Mouse (Mus musculus) heart, embryonic 11.5 days (tissue): ENCODE measurements at regions not wholly inside any gene's neighbourhood (a gene's known extent, or its start where the extent isn't known, plus 50 kb on each side); places are given as distances from the start of the nearest gene placed in this dataset.

Source experiments
- ATAC-seq: fragments of 200-750 bp; cut with Nextera tagmentation; replicated peaks from 2 replicates; pipeline ENCODE4 v1.8.0; 2017; ENCODE audit warnings: moderate library complexity; ENCODE audit not compliant: insufficient number of reproducible peaks, low FRiP score, low TSS enrichment
- H3K27ac ChIP-seq: fragments of 300-500 bp; sonication (generic); 2 replicates; pipeline ENCODE4 v1.5.1; 2014; ENCODE audit warnings: mild to moderate bottlenecking, low read depth, low read length
- H3K27me3 ChIP-seq: fragments of 300-500 bp; sonication (generic); 2 replicates; pipeline ENCODE4 v1.6.1; 2014; ENCODE audit warnings: mild to moderate bottlenecking, low read length, mixed read lengths; ENCODE audit not compliant: control insufficient read depth, insufficient read depth
- H3K36me3 ChIP-seq: fragments of 300-500 bp; sonication (generic); 2 replicates; pipeline ENCODE4 v1.6.1; 2014; ENCODE audit warnings: mild to moderate bottlenecking, low read length, moderate library complexity, mixed read lengths; ENCODE audit not compliant: control insufficient read depth, insufficient read depth
- H3K4me1 ChIP-seq: fragments of 300-500 bp; sonication (generic); 2 replicates; pipeline ENCODE4 v1.6.1; 2014; ENCODE audit warnings: low read length; ENCODE audit not compliant: control insufficient read depth, insufficient read depth
- H3K4me2 ChIP-seq: fragments of 300-500 bp; sonication (generic); 2 replicates; pipeline ENCODE4 v1.6.1; 2014; ENCODE audit warnings: mild to moderate bottlenecking, moderate library complexity
- H3K4me3 ChIP-seq: fragments of 300-500 bp; sonication (generic); 2 replicates; pipeline ENCODE4 v1.5.1; 2014; ENCODE audit warnings: low read depth, low read length
- H3K9ac ChIP-seq: fragments of 300-500 bp; sonication (generic); 2 replicates; pipeline ENCODE4 v1.6.1; 2014; ENCODE audit warnings: mild to moderate bottlenecking, low read depth, low read length, moderate library complexity
- H3K9me3 ChIP-seq: fragments of 300-500 bp; sonication (generic); replicated peaks from 2 replicates; pipeline ENCODE4 v1.6.1; 2016; ENCODE audit warnings: low read length; ENCODE audit not compliant: control insufficient read depth
- WGBS: fragments of 180-500 bp; shearing (Covaris S2); extraction: QIAGEN DNeasy Blood & Tissue Kit; methylation state at CpG from one replicate; pipeline ENCODE4 v1.1.7; 2014; ENCODE audit not compliant: insufficient replicate concordance; 5-methylcytosine and 5-hydroxymethylcytosine counted together

DNA sequence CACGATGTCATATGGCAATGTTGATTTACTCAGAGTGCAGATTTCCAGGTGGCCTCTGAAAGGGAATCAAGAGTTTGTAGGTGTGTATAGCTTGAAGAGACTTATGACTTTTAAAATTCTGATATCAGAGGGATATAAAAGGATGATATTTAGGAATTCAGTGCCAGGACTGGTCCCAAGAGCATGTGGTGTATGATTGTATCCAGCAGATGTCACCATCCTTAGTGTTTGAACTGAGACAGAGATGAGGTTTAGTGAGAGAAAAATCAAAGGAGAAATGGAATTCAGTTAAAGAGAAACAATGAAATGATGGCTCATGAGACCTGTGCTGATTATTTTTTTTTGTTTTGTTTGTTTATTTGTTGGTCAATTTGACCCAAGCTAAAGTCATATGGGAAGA, 94.4 kb upstream of the Agtr2 start:
- no peaks in the 10 kb centered on the region for H3K36me3 ChIP-seq
- no peak overlapping the region for H3K27ac ChIP-seq
- no peak overlapping the region for H3K4me3 ChIP-seq
- H3K4me2 ChIP-seq, result no peak overlapping the region
- no peak for ATAC-seq
- no peaks in the 10 kb centered on the region for H3K9me3 ChIP-seq
- H3K4me1 ChIP-seq, result no peaks in the 10 kb centered on the region
- no peaks in the 10 kb centered on the region for H3K27me3 ChIP-seq
- no peak overlapping the region for H3K9ac ChIP-seq
- 51% methylated on average over 1 of the region's 1 CpGs for WGBS

DNA sequence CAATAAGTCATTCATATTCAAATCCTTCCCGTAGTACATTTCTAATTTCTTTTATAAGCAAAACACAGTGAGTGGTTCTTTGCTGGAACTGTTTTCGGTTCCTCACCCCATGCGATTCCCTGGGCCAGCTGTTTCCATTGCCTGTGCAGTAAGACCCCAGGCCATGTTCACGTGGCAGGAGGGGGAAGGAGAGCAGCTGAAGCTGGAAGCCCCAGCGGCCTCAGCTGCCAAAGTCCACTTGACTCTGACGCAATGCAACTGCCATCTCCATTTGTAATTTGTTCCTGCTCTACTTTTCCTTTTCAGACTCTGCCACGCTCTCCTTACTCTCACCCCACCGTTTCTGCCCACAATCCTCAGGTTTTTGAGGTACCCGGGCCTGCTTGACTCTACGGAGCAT, 91.1 kb upstream of the Agtr2 start:
- Histone ChIP-seq H3K27me3 (no peaks in the 10 kb centered on the region), H3K4me3 (no peak overlapping the region), H3K27ac (no peak overlapping the region), H3K9me3 (no peaks in the 10 kb centered on the region), H3K4me2 (no peak overlapping the region), H3K9ac (no peak overlapping the region), H3K4me1 (no peaks in the 10 kb centered on the region), H3K36me3 (no peaks in the 10 kb centered on the region)
- WGBS, result 71% methylated on average over 10 of the region's 10 CpGs
- no peak for ATAC-seq

- Histone ChIP-seq H3K4me2 (no peak overlapping the region), H3K4me1 (no peaks in the 10 kb centered on the region), H3K4me3 (no peak overlapping the region), H3K27ac (no peak overlapping the region), H3K36me3 (no peaks in the 10 kb centered on the region), H3K27me3 (no peaks in the 10 kb centered on the region), H3K9ac (no peak overlapping the region), H3K9me3 (no peaks in the 10 kb centered on the region)
- no peak for ATAC-seq
- 38% methylated on average over 4 of the region's 4 CpGs for WGBS
Observed at GRCm38 (mm10) chrX:21424797-21425196, 59.5 kb upstream of the Agtr2 start.

- Histone ChIP-seq H3K4me2 (no peak overlapping the region), H3K9me3 (no peaks in the 10 kb centered on the region), H3K27ac (no peak overlapping the region), H3K36me3 (no peaks in the 10 kb centered on the region), H3K4me3 (no peak overlapping the region), H3K27me3 (no peaks in the 10 kb centered on the region), H3K4me1 (no peaks in the 10 kb centered on the region), H3K9ac (no peak overlapping the region)
- ATAC-seq, result no peak
- WGBS, result 63% methylated on average over 3 of the region's 3 CpGs
Observed at GRCm38 (mm10) chrX:21428081-21428480, 56.3 kb upstream of the Agtr2 start.

- Histone ChIP-seq H3K4me1 (no peaks in the 10 kb centered on the region), H3K9me3 (no peaks in the 10 kb centered on the region), H3K4me2 (no peak overlapping the region), H3K27me3 (no peaks in the 10 kb centered on the region), H3K9ac (no peak overlapping the region), H3K4me3 (no peak overlapping the region), H3K27ac (no peak overlapping the region), H3K36me3 (no peaks in the 10 kb centered on the region)
- ATAC-seq, result no peak
Observed at GRCm38 (mm10) chrX:21433501-21433900, 50.8 kb upstream of the Agtr2 start.
